Mouse (Mus musculus) heart, embryonic 10.5 days (tissue): ENCODE results near the gene Nfe2l2. TPM values are rescaled to one million over a fixed set of nuclear protein-coding genes. Genes with fewer than 3 reads are reported as not detected.

Experiments used
- DNase-seq: peaks from one replicate; pipeline ENCODE4 v3.0.0-alpha.2; 2017; ENCODE audit warnings: low spot score
- H3K27ac ChIP-seq: fragments of 300-500 bp; sonication (generic); 2 replicates; pipeline ENCODE4 v1.5.1; 2016; ENCODE audit warnings: mild to moderate bottlenecking
- H3K27me3 ChIP-seq: fragments of 300-500 bp; sonication (generic); 2 replicates; pipeline ENCODE4 v1.6.1; 2016; ENCODE audit warnings: mild to moderate bottlenecking; ENCODE audit not compliant: poor library complexity, insufficient read depth, severe bottlenecking
- H3K36me3 ChIP-seq: fragments of 300-500 bp; sonication (generic); 2 replicates; pipeline ENCODE4 v1.6.1; 2016; ENCODE audit warnings: mild to moderate bottlenecking, moderate library complexity
- H3K4me1 ChIP-seq: fragments of 300-500 bp; sonication (generic); 2 replicates; pipeline ENCODE4 v1.6.1; 2016; ENCODE audit warnings: mild to moderate bottlenecking
- H3K4me3 ChIP-seq: fragments of 300-500 bp; sonication (generic); 2 replicates; pipeline ENCODE4 v1.5.1; 2016; ENCODE audit warnings: mild to moderate bottlenecking, moderate library complexity
- H3K9me3 ChIP-seq: fragments of 300-500 bp; sonication (generic); 2 replicates; pipeline ENCODE4 v1.6.1; 2016; ENCODE audit warnings: mild to moderate bottlenecking, moderate library complexity
- WGBS: fragments of 180-500 bp; shearing (Covaris S2); methylation state at CpG from one replicate; pipeline ENCODE4 v1.1.7; 2016; 5-methylcytosine and 5-hydroxymethylcytosine counted together
- microRNA-seq: library from miRNA; unstranded; fragments of <30 nt; microRNA quantifications from one replicate; pipeline ENCODE4, GENCODE M21; 2017
- polyA plus RNA-seq: library from polyadenylated mRNA; unstranded; fragments of >200 nt; fragmentation: Nextera tagmentation; extraction: Ambion mirVana; gene quantifications from 2 replicates; pipeline ENCODE4 v1.2.1, GENCODE M21; 2016

The Nfe2l2 gene
- polyA plus RNA-seq, 1 experiment from 2014 or later = 45.0 TPM

DNA sequence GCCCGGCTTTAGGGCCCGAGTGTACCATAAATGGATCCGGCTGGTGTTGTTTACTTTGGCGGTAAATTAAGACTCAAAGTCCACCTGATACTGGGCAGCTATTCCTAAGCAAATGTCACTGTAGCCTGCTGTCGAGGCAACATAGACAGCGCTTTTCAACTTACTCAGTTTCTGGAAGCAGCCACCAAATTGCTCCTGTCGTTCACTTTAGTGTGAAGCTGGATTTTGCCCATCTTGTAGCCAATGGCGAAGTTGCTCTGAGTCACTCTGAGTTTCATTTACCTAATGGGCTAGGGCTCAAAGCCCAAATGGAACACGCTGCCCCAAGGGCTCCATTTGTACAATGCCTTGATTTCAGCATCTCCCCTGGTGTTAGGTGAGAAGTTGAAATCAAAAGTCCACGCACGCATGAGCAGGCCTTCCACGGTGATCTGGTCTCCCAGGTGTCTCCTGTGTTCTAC, 71.7 kb downstream of the Nfe2l2 start:
- H3K4me3 ChIP-seq = no peak overlapping the region
- 87% methylated on average over 12 of the region's 12 CpGs for WGBS

DNA sequence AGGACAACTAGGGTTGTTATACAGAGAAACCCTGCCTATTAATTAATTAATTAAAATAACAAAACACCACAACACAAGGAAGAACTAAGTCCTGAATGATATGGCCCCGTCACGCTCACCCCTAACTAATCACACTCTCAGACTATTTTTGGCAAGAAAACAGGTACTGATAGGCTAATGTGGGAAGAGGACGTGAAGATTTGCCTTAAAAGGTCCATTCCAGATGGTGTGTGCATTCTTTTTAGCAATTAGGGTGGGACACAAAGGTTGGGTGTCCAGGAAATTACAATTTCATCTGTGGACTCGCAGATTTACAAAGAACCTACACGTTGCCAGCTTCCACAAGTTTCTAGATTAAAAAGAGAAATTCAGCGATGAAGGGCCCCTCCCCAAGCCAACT, 72.4 kb downstream of the Nfe2l2 start:
- Histone ChIP-seq H3K4me1 (peaks cover 11% of the 10 kb centered on the region), H3K4me3 (no peak overlapping the region), H3K9me3 (no peaks in the 10 kb centered on the region), H3K27me3 (no peaks in the 10 kb centered on the region), H3K27ac (no peak overlapping the region), H3K36me3 (no peaks in the 10 kb centered on the region)
- DNase-seq = peak; percentile 25
- WGBS = 67% methylated on average over 6 of the region's 6 CpGs

More for the DNA sequence above, 71.7 kb downstream of the Nfe2l2 start:
- Histone ChIP-seq H3K27me3 (no peaks in the 10 kb centered on the region), H3K36me3 (no peaks in the 10 kb centered on the region), H3K4me1 (peaks cover 11% of the 10 kb centered on the region), H3K9me3 (no peaks in the 10 kb centered on the region), H3K27ac (no peak overlapping the region)
- peak; percentile 58 for DNase-seq

DNA sequence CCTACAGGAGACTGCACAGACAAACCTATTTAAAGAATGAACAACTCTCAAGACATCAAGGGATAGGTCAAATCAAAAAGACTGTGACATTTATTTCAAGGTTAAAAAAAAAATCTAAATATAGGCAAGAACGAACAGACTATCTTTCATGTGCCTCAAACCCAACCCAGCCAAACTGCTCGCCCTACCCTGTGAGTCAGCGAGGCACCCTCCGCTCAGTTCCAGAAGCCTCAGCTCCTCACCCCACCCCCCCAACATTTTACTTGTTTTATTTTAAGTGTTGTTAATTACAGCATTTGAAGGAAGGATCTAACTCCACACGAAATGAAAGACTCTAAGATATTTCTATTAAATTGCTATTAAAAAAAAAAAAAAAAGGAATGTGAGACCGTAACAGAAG, 73.0 kb downstream of the Nfe2l2 start:
- H3K27ac ChIP-seq = no peak overlapping the region
- H3K27me3 ChIP-seq = no peaks in the 10 kb centered on the region
- H3K4me1 ChIP-seq = peaks cover 11% of the 10 kb centered on the region
- DNase-seq = peak; percentile 38
- WGBS = 74% methylated on average over 6 of the region's 6 CpGs
- H3K4me3 ChIP-seq = no peak overlapping the region
- no peaks in the 10 kb centered on the region for H3K9me3 ChIP-seq
- H3K36me3 ChIP-seq = no peaks in the 10 kb centered on the region

DNA sequence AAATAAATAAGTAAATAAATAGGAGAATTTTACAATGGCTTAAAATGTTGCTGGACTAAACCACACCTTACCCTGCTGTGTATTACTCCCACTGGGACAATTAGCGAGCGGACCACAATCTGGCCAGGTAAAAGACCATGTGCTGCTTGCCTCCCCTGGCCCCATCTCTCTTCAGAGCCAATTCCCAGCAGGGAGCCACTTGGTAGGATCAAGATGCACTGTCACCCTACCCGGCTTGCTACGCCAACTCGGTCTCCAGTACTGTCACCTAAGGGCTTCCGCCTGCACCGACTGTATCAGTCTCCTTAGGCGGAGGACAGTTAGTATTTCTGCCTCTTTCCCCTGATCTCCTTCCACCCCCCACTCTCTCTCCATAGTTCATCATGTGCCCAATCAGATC, 76.0 kb downstream of the Nfe2l2 start:
- Histone ChIP-seq H3K36me3 (no peaks in the 10 kb centered on the region), H3K4me1 (peaks cover 5% of the 10 kb centered on the region), H3K9me3 (no peaks in the 10 kb centered on the region), H3K27ac (no peak overlapping the region), H3K4me3 (no peak overlapping the region), H3K27me3 (no peaks in the 10 kb centered on the region)
- WGBS = 85% methylated on average over 8 of the region's 8 CpGs
- peak; percentile 58 for DNase-seq

DNA sequence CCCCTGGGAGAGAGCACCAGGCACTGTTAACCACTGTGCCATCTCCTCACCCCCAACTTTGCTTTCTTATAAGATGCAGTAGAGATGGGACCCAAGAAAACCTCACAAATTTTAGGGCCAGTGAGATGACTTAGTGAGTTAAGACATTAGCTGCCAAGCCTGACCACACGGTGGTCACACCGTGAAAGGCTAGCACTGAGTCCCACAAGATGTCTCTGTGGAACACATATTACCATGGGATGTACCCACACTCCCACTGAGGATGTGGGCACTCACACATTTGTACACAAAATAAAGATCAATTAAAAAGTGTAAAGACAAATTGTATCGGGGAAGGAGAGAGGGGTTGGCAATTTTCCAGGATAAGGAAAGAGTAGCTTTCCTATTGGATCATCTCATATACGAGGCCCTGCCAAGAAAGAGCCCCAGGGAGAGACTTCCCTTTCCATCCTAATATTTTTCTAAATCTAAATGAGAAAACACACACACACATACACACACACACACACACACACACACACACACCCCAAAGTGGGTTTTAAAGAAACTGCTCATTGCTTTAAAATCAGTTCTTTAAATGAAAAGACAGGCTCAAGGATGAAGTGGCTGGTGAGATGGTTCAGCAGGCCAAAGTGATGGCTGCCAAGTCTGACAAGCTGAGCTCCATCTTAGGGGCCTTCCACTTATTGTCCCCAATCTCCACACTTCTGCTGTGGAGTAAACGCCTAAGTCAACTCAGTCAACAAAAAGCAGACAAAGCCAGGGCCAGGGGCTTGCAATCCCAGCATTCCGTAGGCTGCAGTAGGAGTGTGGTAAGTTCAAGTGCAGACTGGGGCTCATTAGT, 77.6 kb downstream of the Nfe2l2 start:
- Histone ChIP-seq H3K36me3 (no peaks in the 10 kb centered on the region), H3K4me1 (peaks cover under 1% of the 10 kb centered on the region; the same call in 1 of the 2 replicates), H3K27ac (no peak overlapping the region), H3K27me3 (no peaks in the 10 kb centered on the region), H3K9me3 (no peaks in the 10 kb centered on the region), H3K4me3 (no peak overlapping the region)
- 83% methylated on average over 6 of the region's 6 CpGs for WGBS
- DNase-seq = peak; percentile 52

Small RNA genes lying within 50 kb of the gene (microRNA-seq; reads per million reads assigned to microRNA genes)
- not detected for gene Gm24574

Other genes starting within 250 kb of the Nfe2l2 start
- gene Hnrnpa3, start 45.4 kb downstream of the Nfe2l2 start, polyA plus RNA-seq = 188 and 209 TPM in 2 replicates
- gene Agps, start 127.5 kb upstream of the Nfe2l2 start, polyA plus RNA-seq = 48.6 and 49.5 TPM in 2 replicates
- 6.1 and 8.1 TPM in 2 replicates for gene Ttc30b, start 233.9 kb upstream of the Nfe2l2 start, polyA plus RNA-seq